10 mouse cellular contexts compared by ENCODE assay signal in the genomic region with DNA sequence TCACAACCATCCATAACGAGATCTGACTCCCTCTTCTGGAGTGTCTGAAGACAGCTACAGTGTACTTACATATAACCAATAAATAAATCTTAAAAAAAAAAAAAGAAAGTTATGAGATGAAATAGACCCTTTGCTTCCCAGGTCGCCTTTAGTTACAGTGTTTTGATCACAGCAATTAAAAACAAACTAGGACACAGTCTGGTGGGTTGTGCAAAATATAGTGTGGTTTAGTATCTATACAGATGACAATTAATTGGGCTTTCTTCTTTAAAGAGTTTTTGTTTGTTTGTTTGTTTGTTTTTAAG. TPM values are rescaled to one million over a fixed set of nuclear protein-coding genes. Genes with fewer than 3 reads are reported as not detected.
A peak's percentile ranks its signal among the peaks of the same experiment; 100 is the strongest.
DNase-seq lines count a peak whose midpoint lies in the region; ATAC-seq and TF ChIP-seq lines count a peak whose summit lies in the region.
"Not testable (repeated sequence)": the region's sequence is repeated elsewhere in the genome, so short reads cannot be mapped to it uniquely, and the experiment has no call there.
"Had no signal": no experiment of that assay in that cellular context is flagged by ENCODE, and none has a peak within 500 bp of the region (broad histone marks: within the 10 kb centered on the region; RNA-seq: fewer than 3 reads in every experiment).

No protein-coding gene starts in this region.

- not testable (repeated sequence) for H3K9ac ChIP-seq in embryonic facial prominence, embryonic 13.5 days; forebrain, postnatal 0 days; heart, postnatal 0 days (replicated peaks; ENCODE audit: low read depth, low read length); intestine, embryonic 16.5 days (ENCODE audit: low read depth, low read length); limb, embryonic 14.5 days (ENCODE audit: low read depth, low read length, severe bottlenecking); lung, embryonic 15.5 days; midbrain, embryonic 16.5 days (ENCODE audit: low read depth, low read length); stomach, embryonic 16.5 days (ENCODE audit: low read length)

- DNase-seq in forebrain, postnatal 0 days; heart, postnatal 0 days (ENCODE audit: low spot score); limb, embryonic 14.5 days (ENCODE audit: low spot score): not testable (repeated sequence)

- not testable (repeated sequence) for H3K9me3 ChIP-seq in embryonic facial prominence, embryonic 13.5 days; forebrain, postnatal 0 days (ENCODE audit: low read length); heart, postnatal 0 days (replicated peaks; ENCODE audit: control insufficient read depth, low read length); intestine, embryonic 16.5 days (ENCODE audit: control insufficient read depth, low read length); limb, embryonic 14.5 days (ENCODE audit: control insufficient read depth, low read length); lung, embryonic 15.5 days; midbrain, embryonic 16.5 days (replicated peaks; ENCODE audit: control insufficient read depth, low read length, poor library complexity, severe bottlenecking); stomach, embryonic 16.5 days (replicated peaks; ENCODE audit: control insufficient read depth, low read length)

- not testable (repeated sequence) for TF ChIP-seq CTCF in forebrain, postnatal 0 days (IDR thresholded peaks at IDR 0.05; ENCODE audit: low read depth); heart, postnatal 0 days (IDR thresholded peaks at IDR 0.05; ENCODE audit: low read depth)

- 36% methylated on average over 2 of the region's 2 CpGs for WGBS in embryonic facial prominence, embryonic 13.5 days
- 44% methylated on average over 2 of the region's 2 CpGs for WGBS in forebrain, postnatal 0 days
- 55% methylated on average over 2 of the region's 2 CpGs for WGBS in heart, postnatal 0 days
- 35% methylated on average over 2 of the region's 2 CpGs for WGBS in intestine, embryonic 16.5 days
- 39% methylated on average over 2 of the region's 2 CpGs for WGBS in limb, embryonic 14.5 days
- WGBS in lung, embryonic 15.5 days, result 41% methylated on average over 2 of the region's 2 CpGs
- 43% methylated on average over 2 of the region's 2 CpGs for WGBS in midbrain, embryonic 16.5 days
- 49% methylated on average over 2 of the region's 2 CpGs for whole genome bisulfite sequencing in stomach, embryonic 16.5 days

- not testable (repeated sequence) for TF ChIP-seq POLR2A in limb, embryonic 14.5 days (IDR thresholded peaks at IDR 0.05; ENCODE audit: borderline replicate concordance, extremely low read depth, insufficient read depth, insufficient read length)

- not testable (repeated sequence) for H3K27me3 ChIP-seq in embryonic facial prominence, embryonic 13.5 days; forebrain, postnatal 0 days (ENCODE audit: insufficient read depth, low read length); heart, postnatal 0 days (ENCODE audit: control insufficient read depth, insufficient read depth, low read length); intestine, embryonic 16.5 days (replicated peaks; ENCODE audit: control insufficient read depth, insufficient read depth, low read length); limb, embryonic 14.5 days (ENCODE audit: control insufficient read depth, insufficient read depth, low read length); lung, embryonic 15.5 days; midbrain, embryonic 16.5 days (ENCODE audit: control insufficient read depth, insufficient read depth, low read depth, low read length); stomach, embryonic 16.5 days (ENCODE audit: control insufficient read depth, insufficient read depth, low read length)

- peak overlapping the region; percentile 97; the same call in 1 of the 2 replicates for H3K27ac ChIP-seq in embryonic facial prominence, embryonic 13.5 days
- not testable (repeated sequence) for H3K27ac ChIP-seq in forebrain, postnatal 0 days (ENCODE audit: low read depth, low read length); midbrain, embryonic 16.5 days (ENCODE audit: low read length)
- peak overlapping the region; percentile 98 for H3K27ac ChIP-seq in heart, postnatal 0 days (ENCODE audit: low read depth)
- peak overlapping the region; percentile 96; the same call in 1 of the 2 replicates for H3K27ac ChIP-seq in intestine, embryonic 16.5 days (ENCODE audit: low read length)
- H3K27ac ChIP-seq in limb, embryonic 14.5 days (replicated peaks; ENCODE audit: low read depth, low read length), result peak overlapping the region; percentile 95; the same call in 1 of the 2 replicates
- H3K27ac ChIP-seq in lung, embryonic 15.5 days, result peak overlapping the region; percentile 99
- peak overlapping the region; percentile 99 for H3K27ac ChIP-seq in stomach, embryonic 16.5 days (ENCODE audit: low read length)

- TF ChIP-seq EP300 in heart, postnatal 0 days (IDR thresholded peaks at IDR 0.05; ENCODE audit: low read depth), result not testable (repeated sequence)

- peak overlapping the region; percentile 69 for H3K4me2 ChIP-seq in embryonic facial prominence, embryonic 13.5 days
- peak overlapping the region; percentile 78; the same call in 1 of the 2 replicates for H3K4me2 ChIP-seq in forebrain, postnatal 0 days (ENCODE audit: low read depth)
- H3K4me2 ChIP-seq in heart, postnatal 0 days (ENCODE audit: low read depth, low read length), result peak overlapping the region; percentile 79
- peak overlapping the region; percentile 70; the same call in 1 of the 2 replicates for H3K4me2 ChIP-seq in intestine, embryonic 16.5 days (ENCODE audit: low read depth, low read length)
- peak overlapping the region; percentile 79 for H3K4me2 ChIP-seq in limb, embryonic 14.5 days (replicated peaks; ENCODE audit: low read depth, low read length, severe bottlenecking)
- peak overlapping the region; percentile 80 for H3K4me2 ChIP-seq in lung, embryonic 15.5 days
- H3K4me2 ChIP-seq in midbrain, embryonic 16.5 days (ENCODE audit: low read length), result peak overlapping the region; percentile 91
- peak overlapping the region; percentile 87 for H3K4me2 ChIP-seq in stomach, embryonic 16.5 days (ENCODE audit: low read depth, low read length)

- H3K4me1 ChIP-seq in embryonic facial prominence, embryonic 13.5 days, result peaks cover 15% of the 10 kb centered on the region
- H3K4me1 ChIP-seq in forebrain, postnatal 0 days (ENCODE audit: insufficient read depth); limb, embryonic 14.5 days (ENCODE audit: control insufficient read depth, insufficient read depth, low read length): not testable (repeated sequence)
- H3K4me1 ChIP-seq in heart, postnatal 0 days (ENCODE audit: control insufficient read depth, insufficient read depth), result peaks cover 31% of the 10 kb centered on the region
- H3K4me1 ChIP-seq in intestine, embryonic 16.5 days (ENCODE audit: control insufficient read depth, insufficient read depth, low read length), result peaks cover 24% of the 10 kb centered on the region
- peaks cover 15% of the 10 kb centered on the region for H3K4me1 ChIP-seq in lung, embryonic 15.5 days
- peaks cover 12% of the 10 kb centered on the region for H3K4me1 ChIP-seq in midbrain, embryonic 16.5 days (ENCODE audit: control insufficient read depth, insufficient read depth, low read length)
- peaks cover 12% of the 10 kb centered on the region for H3K4me1 ChIP-seq in stomach, embryonic 16.5 days (ENCODE audit: control insufficient read depth, insufficient read depth, low read length)

- peaks cover 19% of the 10 kb centered on the region for H3K36me3 ChIP-seq in embryonic facial prominence, embryonic 13.5 days
- not testable (repeated sequence) for H3K36me3 ChIP-seq in forebrain, postnatal 0 days (ENCODE audit: insufficient read depth); heart, postnatal 0 days (replicated peaks; ENCODE audit: control insufficient read depth, insufficient read depth, low read length); intestine, embryonic 16.5 days (ENCODE audit: control insufficient read depth, insufficient read depth, low read length); lung, embryonic 15.5 days; midbrain, embryonic 16.5 days (ENCODE audit: control insufficient read depth, insufficient read depth, low read length); stomach, embryonic 16.5 days (ENCODE audit: control insufficient read depth, insufficient read depth, low read length)
- peaks cover 17% of the 10 kb centered on the region for H3K36me3 ChIP-seq in limb, embryonic 14.5 days (ENCODE audit: control insufficient read depth, insufficient read depth, low read length)

- ATAC-seq in embryonic facial prominence, embryonic 13.5 days (ENCODE audit: insufficient number of reproducible peaks, insufficient read depth, low FRiP score, low TSS enrichment, low read depth); forebrain, postnatal 0 days; heart, postnatal 0 days (ENCODE audit: insufficient read depth, low read depth); intestine, embryonic 16.5 days; limb, embryonic 14.5 days (ENCODE audit: low FRiP score, low read depth); lung, embryonic 15.5 days (ENCODE audit: borderline replicate concordance, extremely low read depth, low FRiP score, low TSS enrichment); midbrain, embryonic 16.5 days; stomach, embryonic 16.5 days (ENCODE audit: insufficient read depth, low FRiP score): not testable (repeated sequence)

- peak overlapping the region; percentile 57 for H3K4me3 ChIP-seq in embryonic facial prominence, embryonic 13.5 days
- not testable (repeated sequence) for H3K4me3 ChIP-seq in forebrain, postnatal 0 days (ENCODE audit: low read depth, low read length); heart, postnatal 0 days (ENCODE audit: low read depth, low read length); intestine, embryonic 16.5 days (ENCODE audit: low read length); limb, embryonic 14.5 days (replicated peaks; ENCODE audit: low read length); midbrain, embryonic 16.5 days (ENCODE audit: low read depth, low read length)
- peak overlapping the region; percentile 85; the same call in 1 of the 2 replicates for H3K4me3 ChIP-seq in lung, embryonic 15.5 days
- peak overlapping the region; percentile 65; the same call in 1 of the 2 replicates for H3K4me3 ChIP-seq in stomach, embryonic 16.5 days (replicated peaks; ENCODE audit: low read length)

RNA-seq across cellular contexts. Expression of a gene that starts 1.4 kb away (rescaled TPM):
- polyA plus RNA-seq in embryonic facial prominence, embryonic 13.5 days (2015; fragmentation: Nextera tagmentation; extraction: Ambion mirVana), result 131 and 146 TPM in 2 replicates
- total RNA-seq in forebrain, postnatal 0 days (2014; rRNA removed), result 231 and 250 TPM in 2 replicates
- 242 and 258 TPM in 2 replicates for polyA plus RNA-seq in forebrain, postnatal 0 days (2015; fragmentation: Nextera tagmentation; extraction: Ambion mirVana)
- total RNA-seq in heart, postnatal 0 days (2014; rRNA removed; ENCODE audit: low replicate concordance), result 211 and 235 TPM in 2 replicates
- polyA plus RNA-seq in heart, postnatal 0 days (2015; fragmentation: Nextera tagmentation; extraction: Ambion mirVana), result 128 and 141 TPM in 2 replicates
- 124 and 128 TPM in 2 replicates for polyA plus RNA-seq in intestine, embryonic 16.5 days (2015; fragmentation: Nextera tagmentation; extraction: Ambion mirVana)
- polyA plus RNA-seq in limb, embryonic 14.5 days (2012; rRNA removed), result 88.5 and 113 TPM in 2 replicates
- polyA plus RNA-seq in limb, embryonic 14.5 days (2014; fragmentation: Nextera tagmentation; extraction: Ambion mirVana), result 130 and 139 TPM in 2 replicates
- 141 TPM in 2 replicates for polyA plus RNA-seq in lung, embryonic 15.5 days (2015; fragmentation: Nextera tagmentation; extraction: Ambion mirVana)
- polyA plus RNA-seq in midbrain, embryonic 16.5 days (2015; fragmentation: Nextera tagmentation; extraction: Ambion mirVana), result 209 and 211 TPM in 2 replicates
- polyA plus RNA-seq in stomach, embryonic 16.5 days (2015; fragmentation: Nextera tagmentation; extraction: Ambion mirVana), result 98.7 and 113 TPM in 2 replicates

RNA-seq across cellular contexts. Expression of a gene that starts 28.5 kb away (rescaled TPM):
- polyA plus RNA-seq in embryonic facial prominence, embryonic 13.5 days (2015; fragmentation: Nextera tagmentation; extraction: Ambion mirVana), result 1.4 and 2.0 TPM in 2 replicates
- 22.9 and 435 TPM in 2 replicates for total RNA-seq in forebrain, postnatal 0 days (2014; rRNA removed)
- polyA plus RNA-seq in forebrain, postnatal 0 days (2015; fragmentation: Nextera tagmentation; extraction: Ambion mirVana), result 7.7 and 8.2 TPM in 2 replicates
- total RNA-seq in heart, postnatal 0 days (2014; rRNA removed; ENCODE audit: low replicate concordance), result 0.19 and 2.0 TPM in 2 replicates
- 0.07 and 0.08 TPM in 2 replicates for polyA plus RNA-seq in heart, postnatal 0 days (2015; fragmentation: Nextera tagmentation; extraction: Ambion mirVana)
- 0.39 and 0.56 TPM in 2 replicates for polyA plus RNA-seq in intestine, embryonic 16.5 days (2015; fragmentation: Nextera tagmentation; extraction: Ambion mirVana)
- 1.6 and 1.9 TPM in 2 replicates for polyA plus RNA-seq in limb, embryonic 14.5 days (2012; rRNA removed)
- 0.55 and 0.58 TPM in 2 replicates for polyA plus RNA-seq in limb, embryonic 14.5 days (2014; fragmentation: Nextera tagmentation; extraction: Ambion mirVana)
- polyA plus RNA-seq in lung, embryonic 15.5 days (2015; fragmentation: Nextera tagmentation; extraction: Ambion mirVana), result 0.65 and 0.79 TPM in 2 replicates
- 0.25 and 0.50 TPM in 2 replicates for polyA plus RNA-seq in midbrain, embryonic 16.5 days (2015; fragmentation: Nextera tagmentation; extraction: Ambion mirVana)
- 0.52 and 0.66 TPM in 2 replicates for polyA plus RNA-seq in stomach, embryonic 16.5 days (2015; fragmentation: Nextera tagmentation; extraction: Ambion mirVana)
- total RNA-seq: megakaryocyte-erythroid progenitor cell, adult 5-6 weeks had no signal

RNA-seq across cellular contexts. Expression of a gene that starts 41.8 kb away (rescaled TPM):
- polyA plus RNA-seq in embryonic facial prominence, embryonic 13.5 days (2015; fragmentation: Nextera tagmentation; extraction: Ambion mirVana), result 82.4 and 83.6 TPM in 2 replicates
- total RNA-seq in forebrain, postnatal 0 days (2014; rRNA removed), result 110 and 116 TPM in 2 replicates
- polyA plus RNA-seq in forebrain, postnatal 0 days (2015; fragmentation: Nextera tagmentation; extraction: Ambion mirVana), result 69.1 and 89.7 TPM in 2 replicates
- 25.4 and 26.9 TPM in 2 replicates for total RNA-seq in heart, postnatal 0 days (2014; rRNA removed; ENCODE audit: low replicate concordance)
- 27.4 and 29.3 TPM in 2 replicates for polyA plus RNA-seq in heart, postnatal 0 days (2015; fragmentation: Nextera tagmentation; extraction: Ambion mirVana)
- polyA plus RNA-seq in intestine, embryonic 16.5 days (2015; fragmentation: Nextera tagmentation; extraction: Ambion mirVana), result 29.8 and 34.8 TPM in 2 replicates
- polyA plus RNA-seq in limb, embryonic 14.5 days (2012; rRNA removed), result 143 and 154 TPM in 2 replicates
- 47.0 and 54.3 TPM in 2 replicates for polyA plus RNA-seq in limb, embryonic 14.5 days (2014; fragmentation: Nextera tagmentation; extraction: Ambion mirVana)
- 55.1 and 55.3 TPM in 2 replicates for polyA plus RNA-seq in lung, embryonic 15.5 days (2015; fragmentation: Nextera tagmentation; extraction: Ambion mirVana)
- polyA plus RNA-seq in midbrain, embryonic 16.5 days (2015; fragmentation: Nextera tagmentation; extraction: Ambion mirVana), result 122 and 130 TPM in 2 replicates
- polyA plus RNA-seq in stomach, embryonic 16.5 days (2015; fragmentation: Nextera tagmentation; extraction: Ambion mirVana), result 42.5 and 44.3 TPM in 2 replicates

RNA-seq across cellular contexts. Expression of a gene that starts 42.6 kb away (rescaled TPM):
- polyA plus RNA-seq in embryonic facial prominence, embryonic 13.5 days (2015; fragmentation: Nextera tagmentation; extraction: Ambion mirVana), result 0.12 and 0.42 TPM in 2 replicates
- total RNA-seq in forebrain, postnatal 0 days (2014; rRNA removed), result 0.52 and 1.5 TPM in 2 replicates
- polyA plus RNA-seq in forebrain, postnatal 0 days (2015; fragmentation: Nextera tagmentation; extraction: Ambion mirVana), result 0.58 and 0.85 TPM in 2 replicates
- not detected in 2 replicates for total RNA-seq in heart, postnatal 0 days (2014; rRNA removed; ENCODE audit: low replicate concordance)
- polyA plus RNA-seq in heart, postnatal 0 days (2015; fragmentation: Nextera tagmentation; extraction: Ambion mirVana), result 0.07 and 0.22 TPM in 2 replicates
- polyA plus RNA-seq in intestine, embryonic 16.5 days (2015; fragmentation: Nextera tagmentation; extraction: Ambion mirVana), result 0.24 TPM in 1 of 2 replicates, not detected in the other
- polyA plus RNA-seq in limb, embryonic 14.5 days (2012; rRNA removed), result 0.19 and 0.24 TPM in 2 replicates
- polyA plus RNA-seq in limb, embryonic 14.5 days (2014; fragmentation: Nextera tagmentation; extraction: Ambion mirVana), result 0.12 and 0.32 TPM in 2 replicates
- polyA plus RNA-seq in lung, embryonic 15.5 days (2015; fragmentation: Nextera tagmentation; extraction: Ambion mirVana), result 0.05 and 0.35 TPM in 2 replicates
- polyA plus RNA-seq in midbrain, embryonic 16.5 days (2015; fragmentation: Nextera tagmentation; extraction: Ambion mirVana), result 0.53 and 0.73 TPM in 2 replicates
- 0.06 and 0.10 TPM in 2 replicates for polyA plus RNA-seq in stomach, embryonic 16.5 days (2015; fragmentation: Nextera tagmentation; extraction: Ambion mirVana)
- total RNA-seq: megakaryocyte-erythroid progenitor cell, adult 5-6 weeks had no signal
- polyA plus RNA-seq: lung, adult 2 months had no signal
